Mouse (Mus musculus): Measurements from ENCODE around the gene Enah. TPM values are rescaled to one million over a fixed set of nuclear protein-coding genes. Genes with fewer than 3 reads are reported as not detected.

Enah gene
- total and polyA plus RNA-seq, 3 experiments: 0.45 to 0.69 TPM; not detected in 1

DNA sequence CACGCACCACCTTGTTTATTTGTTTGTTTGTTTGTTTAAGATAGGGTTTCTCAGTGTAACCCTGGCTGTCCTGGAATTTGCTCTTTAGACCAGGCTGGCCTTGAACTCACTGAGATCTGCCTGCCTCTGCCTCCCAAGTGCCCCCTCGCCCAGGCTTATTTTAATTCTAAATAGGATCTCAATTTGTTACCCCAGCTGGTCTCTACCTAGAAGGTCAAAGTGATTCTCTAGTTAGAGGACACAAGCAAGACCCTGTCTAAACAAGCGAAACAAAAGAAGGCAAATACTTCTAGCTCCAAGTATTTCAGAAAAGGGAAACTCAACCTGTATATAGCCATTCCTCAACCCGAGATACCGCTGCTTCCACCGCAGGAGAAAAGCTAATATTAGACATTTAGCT, 34.9 kb upstream of the Enah start:
- Histone ChIP-seq H3K4me3 (ENCODE audit: control insufficient read depth in 1 of 2, insufficient read depth in 1 of 2, low read depth in 2 of 2, low read length in 2 of 2) (no peak overlapping the region), H3K4me1 (ENCODE audit: control insufficient read depth in 1 of 2, insufficient read depth in 2 of 2, low read length in 2 of 2) (no peaks in the 10 kb centered on the region), H3K27ac (ENCODE audit: control insufficient read depth, low read depth, low read length) (no peak overlapping the region), H3K79me2 (ENCODE audit: control insufficient read depth, insufficient read depth, low read length, poor library complexity) (no peaks in the 10 kb centered on the region), H3K27me3 (ENCODE audit: control insufficient read depth in 1 of 2, insufficient read depth in 2 of 2, low read length in 2 of 2) (no peaks in the 10 kb centered on the region; a peak in 1 of 4 replicates), H3K9me3 (replicated peaks; ENCODE audit: insufficient read depth, low read length) (no peaks in the 10 kb centered on the region), H3K36me3 (ENCODE audit: control insufficient read depth in 1 of 2, insufficient read depth in 2 of 2, low read length in 2 of 2) (no peaks in the 10 kb centered on the region), H3K9ac (ENCODE audit: control insufficient read depth, low read depth, low read length, poor library complexity, severe bottlenecking) (no peak overlapping the region)
- TF ChIP-seq MAFK (IDR thresholded peaks at IDR 0.05; ENCODE audit: borderline replicate concordance, low read depth, low read length) (no peak), SMC3 (IDR thresholded peaks at IDR 0.05; ENCODE audit: low read depth, low read length) (no peak), CHD2 (IDR thresholded peaks at IDR 0.05; ENCODE audit: low read length) (no peak), GATA1 (IDR thresholded peaks at IDR 0.05; ENCODE audit: low read depth, low read length) (no peak), TCF12 (IDR thresholded peaks at IDR 0.05; ENCODE audit: low read depth, low read length) (no peak), BHLHE40 (IDR thresholded peaks at IDR 0.05; ENCODE audit: borderline replicate concordance, low read depth, low read length) (no peak), RAD21 (IDR thresholded peaks at IDR 0.05; ENCODE audit: low read depth, low read length) (no peak), ETS1 (IDR thresholded peaks at IDR 0.05; ENCODE audit: low read depth, low read length) (no peak), NRF1 (IDR thresholded peaks at IDR 0.05; ENCODE audit: insufficient read depth, low read depth, low read length, poor library complexity, severe bottlenecking) (no peak), HCFC1 (IDR thresholded peaks at IDR 0.05; ENCODE audit: low read depth, low read length) (no peak), E2F4 (IDR thresholded peaks at IDR 0.05; ENCODE audit: borderline replicate concordance, low read depth, low read length) (no peak), CTCF (IDR thresholded peaks at IDR 0.05 in 2 of 3, conservative IDR thresholded peaks at IDR 0.05 in 1 of 3; ENCODE audit: control insufficient read depth in 1 of 3, insufficient read depth in 1 of 3, low read depth in 2 of 3, low read length in 3 of 3, poor library complexity in 1 of 3, severe bottlenecking in 1 of 3) (no peak), NELFE (IDR thresholded peaks at IDR 0.05; ENCODE audit: low read depth, low read length) (no peak), MYB (IDR thresholded peaks at IDR 0.05; ENCODE audit: low read depth, low read length) (no peak), POLR2A (IDR thresholded peaks at IDR 0.05; ENCODE audit: control insufficient read depth in 1 of 2, insufficient read depth in 1 of 2, low read depth in 1 of 2, low read length in 2 of 2, poor library complexity in 1 of 2) (no peak), MXI1 (IDR thresholded peaks at IDR 0.05; ENCODE audit: low read depth, low read length) (no peak)
- no peak for DNase-seq (ENCODE audit: low read depth, low spot score)

DNA sequence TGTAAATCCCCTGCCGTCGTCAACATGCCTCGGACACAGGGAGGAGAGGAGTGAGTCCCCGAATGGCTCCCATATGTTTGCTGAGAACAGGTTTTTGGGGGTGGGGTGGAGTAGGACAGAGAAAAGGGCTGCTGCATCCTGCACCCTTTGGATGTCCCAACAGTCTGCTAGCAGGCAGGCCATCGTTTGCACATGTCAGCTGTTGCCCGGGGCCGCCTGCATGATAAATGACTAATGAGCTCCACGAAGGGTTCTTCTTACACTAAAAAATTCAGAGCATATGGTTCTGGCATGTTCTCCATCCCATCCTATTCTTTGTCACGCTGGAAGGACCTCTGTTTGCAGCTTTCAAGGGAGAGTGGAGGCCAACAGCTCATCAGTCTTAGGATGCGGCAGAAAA, 33.2 kb upstream of the Enah start:
- Histone ChIP-seq H3K4me3 (ENCODE audit: control insufficient read depth in 1 of 2, insufficient read depth in 1 of 2, low read depth in 2 of 2, low read length in 2 of 2) (no peak overlapping the region), H3K9ac (ENCODE audit: control insufficient read depth, low read depth, low read length, poor library complexity, severe bottlenecking) (no peak overlapping the region), H3K36me3 (ENCODE audit: control insufficient read depth in 1 of 2, insufficient read depth in 2 of 2, low read length in 2 of 2) (no peaks in the 10 kb centered on the region), H3K4me1 (ENCODE audit: control insufficient read depth in 1 of 2, insufficient read depth in 2 of 2, low read length in 2 of 2) (no peaks in the 10 kb centered on the region), H3K27me3 (ENCODE audit: control insufficient read depth in 1 of 2, insufficient read depth in 2 of 2, low read length in 2 of 2) (no peaks in the 10 kb centered on the region; a peak in 1 of 4 replicates), H3K9me3 (replicated peaks; ENCODE audit: insufficient read depth, low read length) (no peaks in the 10 kb centered on the region), H3K79me2 (ENCODE audit: control insufficient read depth, insufficient read depth, low read length, poor library complexity) (no peaks in the 10 kb centered on the region), H3K27ac (ENCODE audit: control insufficient read depth, low read depth, low read length) (no peak overlapping the region)
- DNase-seq (ENCODE audit: low read depth, low spot score): no peak
- TF ChIP-seq MAFK (IDR thresholded peaks at IDR 0.05; ENCODE audit: borderline replicate concordance, low read depth, low read length) (no peak), GATA1 (IDR thresholded peaks at IDR 0.05; ENCODE audit: low read depth, low read length) (no peak), ZNF384 (IDR thresholded peaks at IDR 0.05; ENCODE audit: low read depth, low read length) (no peak), USF2 (IDR thresholded peaks at IDR 0.05; ENCODE audit: borderline replicate concordance in 1 of 2, insufficient read depth in 1 of 2, low read depth in 1 of 2, low read length in 2 of 2) (no peak), CHD2 (IDR thresholded peaks at IDR 0.05; ENCODE audit: low read length) (no peak), ZMIZ1 (IDR thresholded peaks at IDR 0.05; ENCODE audit: low read depth, low read length) (no peak), TCF12 (IDR thresholded peaks at IDR 0.05; ENCODE audit: low read depth, low read length) (no peak), HCFC1 (IDR thresholded peaks at IDR 0.05; ENCODE audit: low read depth, low read length) (no peak), ZKSCAN1 (IDR thresholded peaks at IDR 0.05; ENCODE audit: low read depth, low read length) (no peak)

All from MEL (cell line).